Mouse (Mus musculus) spleen, postnatal 36 days (tissue): ENCODE results near the gene Gtf2ird1.
"Not testable (repeated sequence)": the region's sequence is repeated elsewhere in the genome, so short reads cannot be mapped to it uniquely, and the experiment has no call there.

Experiments used
- DNase-seq, 2 experiments: peaks; one replicate each; pipeline ENCODE4 v3.0.0; 2022; ENCODE audit warnings: low spot score in 2 of 2, mixed read lengths in 1 of 2

Gtf2ird1 gene

DNA sequence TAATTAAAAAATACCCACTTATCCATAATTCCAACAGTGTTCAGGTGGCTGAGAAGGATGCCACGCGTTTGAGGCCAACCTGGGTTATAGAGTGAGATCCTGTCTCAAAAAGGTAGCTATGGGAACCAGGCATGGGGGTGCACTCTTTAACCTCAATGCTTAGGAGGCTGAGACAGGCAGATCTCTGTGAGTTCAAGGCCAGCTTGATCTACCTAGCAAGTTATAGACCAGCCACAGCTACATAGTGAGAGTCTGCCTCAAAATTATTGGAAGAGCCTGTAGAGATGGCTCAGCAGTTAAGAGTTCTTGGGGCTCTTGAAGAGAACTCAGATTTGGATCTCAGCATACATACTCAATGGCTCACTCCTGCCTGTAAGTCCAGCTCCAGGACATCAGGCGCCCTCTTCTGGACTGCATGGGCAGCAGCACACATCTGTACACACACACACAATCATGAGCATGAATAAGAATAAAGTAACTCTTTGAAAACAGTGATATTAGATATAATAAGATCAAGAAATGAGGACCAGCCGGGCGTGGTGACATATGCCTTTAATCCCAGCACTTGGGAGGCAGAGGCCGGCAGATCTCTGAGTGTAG, 18.6 kb upstream of the Gtf2ird1 start:
- no peak for DNase-seq

DNA sequence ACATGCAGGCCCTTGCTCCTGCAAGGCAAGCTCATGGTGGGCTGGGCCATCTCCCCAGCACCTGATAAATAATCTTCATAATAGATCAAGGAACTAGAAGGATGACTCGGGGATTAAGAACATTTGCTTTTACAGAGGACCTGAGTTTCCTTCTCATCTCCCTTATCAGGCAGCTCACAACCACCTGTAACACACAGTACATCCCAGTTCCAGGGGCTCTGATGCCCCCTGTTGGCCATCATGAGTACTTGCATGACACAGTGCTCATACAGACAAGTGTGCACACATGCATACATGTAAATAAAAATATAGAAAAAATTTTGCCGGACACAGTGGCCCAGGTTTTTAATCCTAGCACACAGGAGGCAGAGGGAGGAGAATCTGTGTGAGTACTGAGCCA, 17.4 kb upstream of the Gtf2ird1 start:
- DNase-seq = no peak

DNA sequence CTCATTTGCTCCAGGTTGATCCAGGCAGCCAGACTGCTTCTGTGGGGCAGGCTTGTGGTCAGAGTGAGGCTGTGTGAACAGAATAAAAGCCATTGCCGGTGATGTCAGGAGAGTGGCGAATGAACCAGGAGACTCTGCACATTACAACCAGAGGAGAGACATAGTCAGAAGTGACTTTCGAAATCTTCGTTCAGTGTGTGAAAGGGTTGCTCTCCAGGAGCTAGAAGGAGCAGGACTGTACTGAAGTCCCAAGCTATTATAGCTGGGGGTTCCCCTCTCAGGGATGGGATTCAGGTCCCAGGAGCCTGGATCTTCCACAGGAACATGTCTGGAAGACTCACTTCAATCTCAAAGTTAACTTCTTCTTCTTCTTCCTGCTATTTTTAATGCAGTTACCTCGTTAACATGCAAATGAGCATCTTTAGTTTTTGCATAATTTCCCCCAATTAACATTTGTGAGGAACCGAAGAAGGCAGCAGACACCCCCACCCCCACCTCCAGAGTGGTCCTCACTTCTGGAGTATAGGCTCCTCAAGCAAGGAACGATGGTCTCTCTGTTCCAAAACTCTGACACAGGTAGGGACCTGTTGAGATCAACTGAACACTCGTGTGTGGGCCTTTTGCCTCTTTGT, 14.1 kb upstream of the Gtf2ird1 start:
- no peak for DNase-seq

DNA sequence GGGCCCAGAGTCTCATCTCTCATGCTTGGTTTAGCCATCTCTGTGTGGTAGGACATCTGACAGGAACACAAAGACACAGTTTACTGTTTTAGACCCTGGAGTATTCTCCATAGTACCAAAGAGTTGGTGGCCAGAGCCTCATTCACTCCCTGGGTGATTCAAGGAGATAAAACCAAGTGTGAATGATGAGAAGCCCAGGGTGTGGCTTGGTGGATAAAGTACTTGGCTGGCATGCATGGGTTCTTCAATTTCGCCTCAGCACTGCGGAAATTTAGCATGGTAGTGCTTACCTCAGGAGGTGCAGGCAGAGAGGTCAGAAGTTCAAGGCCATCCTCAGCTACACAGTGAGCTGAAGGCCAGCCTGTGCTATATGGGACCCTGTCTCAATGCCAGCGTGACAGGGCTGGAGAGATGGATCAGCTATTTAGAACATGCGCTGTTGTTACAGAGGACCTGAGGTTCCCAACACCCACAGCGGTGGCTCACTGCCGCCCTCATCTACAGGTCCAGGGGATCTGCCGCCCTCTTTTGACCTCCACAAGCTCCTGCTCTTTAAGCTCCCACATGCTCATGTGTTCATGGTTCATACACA, 13.1 kb upstream of the Gtf2ird1 start:
- no peak for DNase-seq

DNA sequence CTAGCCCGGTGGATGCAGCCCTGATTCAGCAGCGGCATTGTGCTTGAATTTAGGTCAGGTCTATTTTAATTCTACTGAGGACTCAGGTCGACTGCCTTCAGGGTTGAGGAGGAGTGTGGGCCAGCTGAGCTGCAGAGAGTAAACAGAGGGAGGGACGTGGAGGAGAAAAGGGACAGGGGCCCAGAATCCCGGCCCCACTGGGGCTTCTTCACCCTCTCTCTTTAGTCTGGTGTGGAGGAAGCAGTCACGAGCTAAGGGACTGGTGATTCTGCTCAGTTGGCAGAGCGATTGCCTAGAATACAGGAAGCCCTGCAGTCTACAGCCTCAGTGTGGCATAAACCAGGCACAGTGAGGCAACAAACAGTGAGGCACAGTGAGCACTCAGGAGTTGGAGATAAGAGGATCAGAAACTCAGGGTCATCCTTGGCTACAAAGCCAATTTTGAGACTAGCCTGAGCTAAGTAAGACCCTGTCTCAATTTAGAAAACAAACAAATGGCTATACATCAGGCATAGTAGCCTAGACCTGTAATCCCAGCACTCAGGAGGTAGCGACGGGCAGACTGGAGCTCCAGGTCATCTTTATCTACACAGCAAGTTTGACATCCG, 11.7 kb upstream of the Gtf2ird1 start:
- no peak for DNase-seq

DNA sequence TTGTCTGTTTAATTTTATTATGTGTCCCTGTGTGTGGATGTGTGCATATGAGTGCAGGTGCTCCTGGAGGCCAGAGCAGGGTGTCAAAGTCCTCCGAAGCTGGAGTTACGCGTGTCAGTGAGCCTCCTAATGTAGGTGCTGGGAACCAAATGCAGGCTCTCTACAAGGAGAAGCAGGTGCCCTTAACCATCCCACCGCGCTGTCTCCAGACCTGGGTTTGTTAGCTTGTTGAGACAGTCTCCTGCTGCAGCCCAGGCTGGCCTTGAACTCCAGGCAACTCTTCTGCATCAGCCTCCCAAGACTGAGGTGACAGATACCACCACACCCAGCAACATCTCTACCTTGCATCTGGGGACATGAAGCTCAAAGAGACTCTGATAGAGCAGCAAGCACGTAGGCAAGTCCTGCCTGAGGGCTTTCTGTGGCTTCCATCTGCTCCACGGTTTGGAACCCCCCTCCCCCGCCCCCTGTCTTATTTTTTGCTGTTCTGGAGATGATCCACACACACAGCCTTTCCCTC, 10.6 kb upstream of the Gtf2ird1 start:
- no peak for DNase-seq

DNA sequence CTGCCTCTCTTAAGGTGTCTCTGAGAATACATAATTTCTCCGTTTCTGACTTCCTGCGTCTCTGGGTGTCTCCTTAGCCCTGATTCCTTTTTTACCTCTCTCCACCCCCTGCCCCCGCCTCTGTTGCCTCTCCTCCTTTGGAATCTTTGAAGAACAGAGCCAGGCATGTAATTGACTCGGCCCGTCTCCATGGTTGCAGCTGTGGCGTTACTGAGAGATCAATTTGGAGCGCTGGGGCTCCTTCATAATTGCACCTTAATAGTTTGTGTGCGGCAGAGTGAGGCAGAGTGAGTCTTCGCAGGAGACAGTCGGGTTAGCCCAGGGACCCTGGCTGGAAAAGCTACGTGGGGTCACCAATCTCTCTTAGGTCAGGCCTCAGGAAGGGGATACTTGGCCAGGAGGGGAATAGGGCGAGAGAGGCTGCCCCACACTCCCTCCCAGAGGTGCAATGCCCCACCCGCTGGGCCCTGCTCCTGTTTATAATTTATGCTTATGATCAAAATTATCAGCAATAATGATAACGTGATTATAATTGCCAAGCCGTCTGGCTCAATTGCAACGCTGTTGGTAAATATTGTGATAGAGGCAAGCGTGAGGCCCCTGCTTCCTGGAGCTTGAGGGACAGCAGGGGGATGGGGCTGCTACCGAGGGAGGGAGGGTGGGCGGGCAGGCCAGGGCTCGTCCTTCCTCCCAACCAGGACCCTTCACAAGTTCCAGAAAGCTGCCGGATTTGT, 9.9 kb upstream of the Gtf2ird1 start:
- DNase-seq = no peak

DNA sequence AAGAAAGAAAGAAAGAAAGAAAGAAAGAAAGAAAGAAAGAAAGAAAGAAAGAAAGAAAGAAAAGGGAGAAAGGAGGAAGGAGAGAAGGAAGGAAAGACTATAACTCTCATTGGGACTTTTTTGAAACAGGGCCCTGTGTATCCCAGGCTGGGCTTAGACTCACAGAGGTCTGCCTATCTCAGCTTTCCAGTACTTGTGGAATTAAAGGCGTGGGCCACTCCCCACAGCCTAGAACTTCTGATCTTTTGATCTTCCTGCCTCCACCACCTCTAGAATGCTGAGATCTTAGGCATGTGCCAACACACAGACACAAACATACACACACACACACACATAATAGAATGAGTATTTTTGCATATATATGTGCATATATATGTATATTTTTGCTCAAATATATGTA, 8.7 kb upstream of the Gtf2ird1 start:
- DNase-seq = no peak

DNA sequence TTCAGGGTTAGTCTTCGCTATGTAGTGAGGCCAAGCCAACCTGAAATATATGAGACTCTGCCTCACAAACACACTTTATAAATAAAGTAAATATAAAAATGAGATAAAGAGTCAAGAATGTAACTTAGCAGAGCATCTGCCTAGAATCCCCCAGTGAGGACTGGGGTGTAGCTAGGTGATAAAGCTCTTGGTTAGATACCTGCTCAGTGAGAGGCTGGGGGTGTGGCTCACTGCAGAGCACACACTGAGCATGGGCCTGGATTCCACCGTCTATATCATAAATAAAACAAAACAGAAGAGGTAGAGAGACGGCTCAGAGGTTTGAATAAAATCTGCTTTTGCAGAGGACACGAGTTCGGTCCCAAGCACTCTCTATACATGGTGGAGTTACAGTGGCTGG, 7.7 kb upstream of the Gtf2ird1 start:
- no peak for DNase-seq

DNA sequence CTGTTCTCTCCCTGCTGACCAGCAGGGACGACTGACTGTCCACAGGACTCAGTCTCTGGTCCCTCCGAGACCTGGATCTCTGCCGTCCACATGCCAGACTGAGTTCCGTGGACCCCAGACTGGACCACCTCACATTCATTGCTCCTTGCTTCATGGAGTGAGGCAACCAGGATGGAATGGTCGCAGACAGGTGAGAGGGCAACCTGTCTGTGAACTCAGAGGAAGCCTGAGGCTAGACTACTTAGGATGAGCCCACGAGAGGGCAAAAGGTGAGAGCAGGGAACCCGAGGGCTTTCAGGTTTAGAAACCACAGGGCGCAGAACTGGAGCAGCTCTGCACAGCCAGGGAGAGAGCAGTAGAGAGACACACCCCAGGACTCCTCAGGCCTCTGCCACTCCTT, 6.2 kb upstream of the Gtf2ird1 start:
- DNase-seq = no peak

DNA sequence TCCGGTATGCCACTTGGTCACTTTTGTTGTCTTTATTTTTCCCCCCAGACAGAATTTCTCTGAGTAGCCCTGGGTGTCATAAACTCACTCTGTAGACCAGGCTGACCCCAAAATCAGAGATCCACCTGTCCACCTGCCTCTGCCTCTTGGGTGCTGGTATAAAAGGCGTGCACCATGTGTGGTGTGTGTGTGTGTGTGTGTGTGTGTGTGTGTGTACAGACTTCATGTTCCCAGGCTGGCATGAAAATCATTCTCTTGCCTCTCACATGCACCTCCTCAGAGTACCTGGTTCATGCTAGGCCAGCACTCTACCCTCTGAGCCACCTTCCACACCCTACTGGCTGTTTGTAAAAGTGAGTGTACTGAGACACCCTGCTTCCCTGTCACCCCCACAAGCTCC, 5.8 kb upstream of the Gtf2ird1 start:
- DNase-seq = no peak

DNA sequence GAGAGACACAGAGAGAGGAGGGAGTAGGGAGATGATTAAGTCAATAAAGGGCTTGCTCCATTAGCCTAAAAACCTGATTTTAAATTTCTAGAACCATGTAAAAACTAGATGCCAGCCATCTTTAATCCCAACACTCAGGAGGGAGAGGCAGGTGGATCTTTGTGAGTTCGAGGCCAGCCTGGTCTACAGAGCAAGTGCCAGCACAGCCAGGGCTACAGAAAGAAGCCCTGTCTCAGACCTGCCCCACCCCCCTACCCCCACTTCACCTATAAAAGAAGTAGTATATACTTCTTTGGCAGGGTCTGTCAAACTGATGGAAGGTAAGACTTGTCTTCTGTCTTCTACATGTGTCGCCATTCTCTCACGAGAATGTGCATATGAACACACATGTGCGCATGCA, 4.0 kb upstream of the Gtf2ird1 start:
- no peak for DNase-seq

DNA sequence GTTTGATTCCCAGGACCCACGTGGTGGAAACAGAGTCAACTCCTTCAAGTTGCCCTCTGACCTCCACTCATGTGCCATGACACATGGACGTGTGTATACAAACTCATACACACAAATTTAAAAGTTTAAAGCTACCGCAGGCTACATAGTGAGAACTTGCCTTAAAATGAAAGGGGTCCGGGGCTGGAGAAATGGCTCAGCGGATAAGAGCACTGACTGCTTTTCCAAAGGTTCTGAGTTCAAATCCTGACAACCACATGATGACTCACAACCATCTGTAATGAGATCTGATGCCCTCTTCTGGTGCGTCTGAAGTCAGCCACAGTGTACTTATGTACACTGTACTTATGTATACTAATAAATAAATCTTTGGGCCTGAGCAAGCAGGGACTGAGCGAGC, 2.6 kb upstream of the Gtf2ird1 start:
- DNase-seq = no peak

DNA sequence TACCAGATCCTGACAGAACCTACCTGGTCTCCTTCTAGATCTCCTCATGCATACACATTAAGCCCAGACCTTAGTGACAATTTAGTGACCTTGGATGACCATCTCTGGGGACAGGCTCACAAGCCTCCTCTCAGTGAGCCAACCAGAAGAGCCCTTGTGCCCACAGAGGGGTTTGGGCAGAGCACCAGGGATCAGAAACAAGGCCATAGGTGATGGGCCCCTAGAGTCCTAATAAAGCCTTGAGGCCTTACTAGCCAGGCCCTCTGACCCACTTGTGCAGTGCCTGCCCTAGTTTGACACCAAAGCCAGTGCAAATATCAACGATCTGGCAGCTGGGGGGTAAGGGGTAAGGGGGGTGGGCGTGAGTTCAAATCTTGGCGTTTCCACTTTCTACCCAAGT, 1.9 kb upstream of the Gtf2ird1 start:
- no peak for DNase-seq

DNA sequence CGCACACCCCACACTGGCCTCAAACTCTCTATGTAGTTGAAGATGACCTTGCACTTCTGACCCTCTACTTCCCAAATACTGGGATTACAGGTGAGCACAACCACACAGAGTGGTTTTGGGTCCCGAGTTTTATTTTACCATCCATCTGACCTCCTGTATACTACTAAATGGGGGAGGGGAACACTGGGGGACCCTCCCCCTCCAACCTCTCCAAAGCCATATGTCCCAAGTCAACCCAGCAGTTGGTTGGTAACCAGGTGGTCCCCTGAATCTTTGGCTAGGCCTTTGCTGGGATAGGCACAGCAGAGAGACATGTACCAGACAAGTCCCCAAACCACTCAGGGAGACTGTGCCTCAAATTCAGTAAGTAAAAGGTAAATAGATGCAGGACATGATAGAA, 855 bp upstream of the Gtf2ird1 start:
- no peak for DNase-seq

DNA sequence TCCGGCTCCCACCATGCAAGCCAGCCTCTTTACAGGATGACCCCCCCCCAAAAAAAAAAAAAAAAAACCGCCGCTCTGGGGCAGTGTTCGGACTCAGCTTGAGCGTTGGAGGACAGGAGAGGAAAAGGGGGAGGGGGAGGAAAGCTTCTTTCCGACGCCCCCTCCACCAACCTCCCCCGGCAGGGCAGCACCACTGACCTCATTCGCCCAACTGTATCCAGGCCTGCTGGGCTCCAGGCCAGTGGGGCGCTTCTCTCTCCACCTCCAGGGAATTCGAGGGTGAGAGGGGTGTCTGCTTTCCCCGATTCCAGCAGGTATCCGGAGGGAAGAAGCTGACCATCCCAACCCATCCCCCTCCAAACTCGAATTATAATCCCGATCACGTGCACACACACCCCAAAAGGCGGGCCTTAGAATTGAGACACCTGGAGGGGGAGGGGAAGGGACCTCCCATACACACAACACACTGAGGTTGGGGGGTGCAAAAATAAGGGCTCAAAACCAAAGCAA, 547 bp downstream of the Gtf2ird1 start:
- DNase-seq = no peak

DNA sequence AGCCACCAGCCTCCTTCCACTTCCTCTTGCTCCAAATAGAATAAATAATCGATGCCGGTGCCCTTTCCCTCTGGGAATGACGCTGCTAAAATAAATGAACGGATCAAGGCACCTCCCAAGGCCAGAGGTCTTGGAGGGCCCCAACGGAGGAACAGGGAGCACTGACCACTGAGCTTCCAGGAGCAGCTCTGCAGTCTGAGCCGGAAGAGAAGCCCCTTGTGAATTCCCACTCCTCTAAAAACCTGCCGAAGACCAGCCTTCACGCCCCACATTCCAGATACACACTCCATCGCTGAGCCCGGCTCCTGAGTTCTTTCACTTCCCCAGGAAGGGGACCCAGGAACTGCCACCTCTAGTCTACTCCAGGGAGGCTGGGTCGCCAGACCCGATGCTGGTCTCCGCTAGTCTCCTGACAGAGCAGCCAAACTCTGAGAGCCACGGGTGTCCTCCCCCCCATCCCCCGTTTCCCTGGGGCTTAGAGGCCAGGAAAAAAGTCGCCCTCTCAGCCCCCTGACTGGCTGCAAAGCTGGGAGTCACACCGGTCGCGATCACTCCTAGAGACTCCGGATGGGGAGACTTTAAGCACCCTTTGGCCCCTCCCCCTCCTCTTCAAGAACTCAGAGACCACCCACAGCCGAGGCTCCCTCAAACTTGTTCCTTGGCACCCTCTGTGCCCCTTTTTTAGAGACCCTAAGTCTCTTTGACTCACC, 1.2 kb downstream of the Gtf2ird1 start:
- no peak for DNase-seq

DNA sequence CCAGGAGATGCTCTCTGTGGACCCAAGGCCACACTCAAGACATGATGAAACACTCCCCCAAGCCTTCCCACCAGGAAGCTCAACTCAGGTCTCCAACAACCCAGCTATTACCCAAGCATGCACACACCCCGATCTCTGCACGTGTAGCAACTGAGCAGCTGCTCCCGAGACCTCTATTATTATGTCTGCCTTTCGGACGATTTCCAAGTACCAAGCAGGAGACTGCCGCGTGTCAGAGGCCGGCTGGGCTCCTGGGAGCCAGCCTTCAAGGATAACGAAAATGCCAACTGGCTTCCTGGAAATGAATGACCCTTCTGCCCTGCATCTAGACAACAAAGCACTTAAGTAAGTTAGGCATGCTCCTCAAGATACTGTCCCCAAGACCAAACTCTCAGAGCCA, 2.1 kb downstream of the Gtf2ird1 start:
- no peak for DNase-seq

DNA sequence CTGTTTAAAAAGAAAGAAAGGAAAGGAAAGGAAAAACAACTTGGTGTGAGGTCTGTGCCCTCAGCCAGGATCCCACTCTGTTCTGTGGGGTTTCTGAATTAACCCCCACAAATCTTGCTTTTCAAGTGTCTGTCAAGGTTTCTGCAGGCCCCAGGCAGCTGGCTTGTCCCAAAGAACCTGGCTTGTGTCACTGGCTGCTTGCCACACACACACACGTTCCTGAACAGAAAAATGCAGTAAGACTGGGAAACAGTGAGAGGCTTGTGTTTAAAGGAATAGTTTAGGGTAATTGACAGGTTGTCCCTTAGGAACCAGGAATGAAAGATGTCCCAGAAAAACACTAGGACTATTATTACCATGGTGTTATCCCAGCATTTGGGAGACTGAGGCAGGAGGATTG, 2.9 kb downstream of the Gtf2ird1 start:
- no peak for DNase-seq

DNA sequence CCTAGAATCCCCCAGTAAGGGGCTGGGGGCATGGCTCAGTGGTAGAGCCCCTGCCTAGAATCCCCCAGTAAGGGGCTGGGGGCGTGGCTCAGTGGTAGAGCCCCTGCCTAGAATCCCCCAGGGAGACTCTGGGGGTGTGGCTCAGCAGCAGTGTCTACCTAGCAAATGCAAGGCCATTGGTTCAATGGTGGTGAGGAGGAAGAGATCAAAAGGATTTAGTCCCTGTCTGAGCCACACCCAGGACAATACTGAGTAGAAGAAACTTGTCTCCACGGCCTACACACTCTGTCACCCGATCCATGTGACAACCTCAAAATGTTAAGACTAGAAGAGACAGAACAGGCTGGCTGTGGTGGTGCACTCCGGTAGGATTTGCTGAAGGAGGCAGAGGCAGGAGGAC, 9.8 kb downstream of the Gtf2ird1 start:
- DNase-seq = not testable (repeated sequence)

DNA sequence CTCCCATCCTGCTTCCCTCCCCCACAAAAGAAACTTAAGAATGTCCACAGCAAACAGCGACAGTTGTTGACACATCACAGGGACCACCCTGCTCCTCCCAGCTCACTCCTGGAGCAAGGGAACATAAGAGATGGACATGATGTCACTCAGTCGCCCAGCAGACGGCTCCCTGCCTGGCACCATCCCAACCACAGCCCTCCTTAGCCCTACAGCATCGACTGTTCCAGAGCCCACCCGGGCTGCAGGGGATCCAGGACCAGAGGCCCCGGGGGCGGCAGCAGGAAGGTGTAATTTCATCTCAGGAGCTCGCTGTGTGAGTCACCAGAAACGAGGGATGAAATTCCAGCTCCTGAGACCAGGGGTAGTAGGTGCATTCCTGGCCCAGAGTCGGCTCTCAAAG, 10.6 kb downstream of the Gtf2ird1 start:
- DNase-seq = no peak
